35 mouse cellular contexts compared by ENCODE assay signal in the genomic region with DNA sequence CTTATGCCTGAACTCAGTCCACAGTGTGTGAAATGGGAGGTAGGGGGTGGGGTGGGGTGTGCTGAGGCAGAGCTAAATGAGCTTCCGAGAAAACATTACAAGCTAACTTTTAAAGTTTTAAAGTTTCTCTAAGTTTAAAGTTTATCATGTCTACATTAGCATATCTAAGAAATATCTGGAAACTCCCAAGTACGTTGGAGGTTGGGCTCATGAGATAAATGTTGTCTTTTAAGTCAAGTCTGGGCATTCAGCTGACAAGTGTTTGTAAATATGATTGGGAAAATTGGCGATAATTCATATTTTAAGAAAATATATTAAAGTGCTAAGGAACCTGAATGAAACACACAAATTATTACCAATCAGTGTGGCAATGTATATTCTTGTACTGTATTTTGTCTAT.
"Had no signal": no experiment of that assay in that cellular context is flagged by ENCODE, and none has a peak within 500 bp of the region (broad histone marks: within the 10 kb centered on the region; RNA-seq: fewer than 3 reads in every experiment).

No protein-coding gene starts in this region.

- H3K9ac ChIP-seq: heart, embryonic 12.5 days; heart, embryonic 13.5 days; heart, embryonic 15.5 days; hindbrain, embryonic 12.5 days; hindbrain, embryonic 13.5 days; hindbrain, embryonic 14.5 days; hindbrain, embryonic 15.5 days; intestine, embryonic 15.5 days; kidney, embryonic 15.5 days had no signal

- ATAC-seq: hindbrain, embryonic 16.5 days; hindbrain, postnatal 0 days; inflammation-experienced regulatory T-cells, adult 6 months; intestine, embryonic 15.5 days; intestine, embryonic 16.5 days; intestine, postnatal 0 days had no signal

- H3K4me3 ChIP-seq: heart, embryonic 10.5 days; heart, embryonic 12.5 days; heart, embryonic 13.5 days; heart, embryonic 15.5 days; hindbrain, embryonic 10.5 days; hindbrain, embryonic 12.5 days; hindbrain, embryonic 13.5 days; hindbrain, embryonic 15.5 days; intestine, embryonic 15.5 days; kidney, embryonic 15.5 days; layer of hippocampus, adult 2 months had no signal

- H3K9me3 ChIP-seq: heart, embryonic 10.5 days; heart, embryonic 12.5 days; heart, embryonic 13.5 days; heart, embryonic 15.5 days; hindbrain, embryonic 10.5 days; hindbrain, embryonic 12.5 days; hindbrain, embryonic 13.5 days; hindbrain, embryonic 15.5 days; intestine, embryonic 15.5 days; kidney, embryonic 15.5 days had no signal

- H3K27me3 ChIP-seq: heart, embryonic 12.5 days; heart, embryonic 13.5 days; heart, embryonic 15.5 days; hindbrain, embryonic 12.5 days; hindbrain, embryonic 13.5 days; hindbrain, embryonic 15.5 days; intestine, embryonic 15.5 days; kidney, embryonic 15.5 days had no signal

- H3K4me2 ChIP-seq: heart, embryonic 11.5 days; heart, embryonic 12.5 days; heart, embryonic 13.5 days; heart, embryonic 15.5 days; hindbrain, embryonic 12.5 days; hindbrain, embryonic 13.5 days; hindbrain, embryonic 14.5 days; hindbrain, embryonic 15.5 days; intestine, embryonic 15.5 days; kidney, embryonic 15.5 days had no signal

- H3K36me3 ChIP-seq: heart, embryonic 10.5 days; heart, embryonic 12.5 days; heart, embryonic 13.5 days; heart, embryonic 15.5 days; hindbrain, embryonic 10.5 days; hindbrain, embryonic 12.5 days; hindbrain, embryonic 13.5 days; hindbrain, embryonic 15.5 days; intestine, embryonic 15.5 days; kidney, embryonic 15.5 days had no signal

- DNase-seq: heart, postnatal 10 days; heart, postnatal 14 days; heart, postnatal 36 days; heart, postnatal 4 days; kidney, adult 11 months; kidney, adult 18-20 months; kidney, adult 2 months; kidney, adult 8-10 months; kidney, adult 9 months; kidney, postnatal 10 days; kidney, postnatal 14 days; kidney, postnatal 25 days; kidney, postnatal 36 days; kidney, postnatal 4 days; layer of hippocampus, adult 9-11 months; layer of hippocampus, postnatal 36 days had no signal

- H3K4me1 ChIP-seq: heart, embryonic 10.5 days; heart, embryonic 12.5 days; heart, embryonic 13.5 days; heart, embryonic 15.5 days; hindbrain, embryonic 10.5 days; hindbrain, embryonic 12.5 days; hindbrain, embryonic 13.5 days; hindbrain, embryonic 15.5 days; intestine, embryonic 15.5 days; kidney, embryonic 15.5 days had no signal

- H3K27ac ChIP-seq: heart, embryonic 10.5 days; heart, embryonic 13.5 days; heart, embryonic 15.5 days; hindbrain, embryonic 10.5 days; hindbrain, embryonic 12.5 days; hindbrain, embryonic 13.5 days; hindbrain, embryonic 14.5 days; hindbrain, embryonic 15.5 days; hindbrain, postnatal 0 days; intestine, embryonic 15.5 days; kidney, embryonic 15.5 days; kidney, postnatal 0 days; layer of hippocampus, adult 2 months had no signal
